Mouse (Mus musculus): ENCODE measurements at regions not wholly inside any gene's neighbourhood (a gene's known extent, or its start where the extent isn't known, plus 50 kb on each side); places are given as distances from the start of the nearest gene placed in this dataset.
A peak's percentile ranks its signal among the peaks of the same experiment; 100 is the strongest.

DNA sequence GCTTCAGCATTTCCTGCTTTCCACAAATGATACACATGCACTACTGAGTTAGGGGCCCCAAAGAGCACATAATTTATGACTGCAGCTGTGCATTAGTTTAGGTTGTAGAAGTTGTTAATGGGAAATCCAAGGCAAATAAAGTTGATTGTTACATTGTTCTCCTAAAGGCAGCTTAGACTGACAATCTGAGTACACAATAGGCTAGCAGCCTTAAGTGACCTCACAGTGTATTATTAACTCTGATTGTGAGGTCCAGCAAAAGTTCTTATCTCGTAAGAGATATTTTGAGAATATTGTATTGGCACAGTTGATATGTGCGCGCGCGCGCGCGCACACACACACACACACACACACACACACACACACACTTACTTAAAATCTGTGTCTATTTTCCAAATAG, 70.5 kb upstream of the Yae1d1 start:
- no peak overlapping the region for H3K27ac ChIP-seq
- ATAC-seq = peak; percentile 58; the same call in 1 of the 2 replicates
- no peaks in the 10 kb centered on the region for H3K9me3 ChIP-seq
- no peak overlapping the region for H3K4me3 ChIP-seq (replicated peaks)
- WGBS = 79% methylated on average over 8 of the region's 8 CpGs
- no peak overlapping the region for H3K9ac ChIP-seq
- H3K4me1 ChIP-seq (replicated peaks) = 0 out of 2 replicates have a peak, but pooled peaks cover 2% of the 10 kb centered on the region
- no peaks in the 10 kb centered on the region for H3K36me3 ChIP-seq
- no peak overlapping the region for H3K4me2 ChIP-seq (replicated peaks)
- no peaks in the 10 kb centered on the region for H3K27me3 ChIP-seq (replicated peaks)

GRCm38 (mm10) chr13:18060265-18060664, 67.1 kb upstream of the Yae1d1 start:
- Histone ChIP-seq H3K4me2 (replicated peaks) (no peak overlapping the region), H3K36me3 (no peaks in the 10 kb centered on the region), H3K9ac (no peak overlapping the region), H3K4me3 (replicated peaks) (no peak overlapping the region), H3K27ac (no peak overlapping the region), H3K27me3 (replicated peaks) (no peaks in the 10 kb centered on the region), H3K4me1 (replicated peaks) (0 out of 2 replicates have a peak, but pooled peaks cover 2% of the 10 kb centered on the region), H3K9me3 (no peaks in the 10 kb centered on the region)
- 85% methylated on average over 2 of the region's 2 CpGs for WGBS
- no peak for ATAC-seq

DNA sequence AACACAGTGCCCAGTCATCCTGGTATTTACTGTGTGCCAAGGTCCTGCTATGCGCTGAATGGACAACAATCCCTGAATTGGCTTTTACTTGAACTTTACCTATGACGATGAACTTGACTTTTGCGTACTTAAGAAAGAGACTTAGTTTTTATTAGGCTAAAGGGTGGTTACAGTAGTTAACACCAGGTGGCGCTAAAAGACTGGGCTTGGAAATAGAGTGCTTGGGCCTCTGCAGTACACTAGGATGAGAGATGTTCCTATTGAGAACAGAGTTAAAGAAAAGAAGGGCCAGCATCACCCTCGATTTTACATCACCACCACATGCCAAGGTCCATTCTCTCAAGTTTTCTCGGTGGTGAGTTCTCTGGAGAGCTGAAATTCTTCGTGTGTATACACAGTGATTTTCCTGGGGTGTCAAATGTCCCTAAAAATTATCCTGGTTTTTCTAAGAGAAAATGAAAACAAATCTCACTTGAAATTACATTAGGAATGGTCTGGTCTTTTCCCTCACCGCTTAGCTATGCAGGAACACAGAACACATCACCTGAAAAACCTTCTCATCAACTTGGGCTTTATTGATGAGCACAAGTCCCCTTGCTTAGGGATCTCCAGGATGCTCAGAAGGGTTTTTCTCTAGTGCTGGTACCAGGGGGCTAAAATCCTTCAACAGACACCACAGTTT, 64.2 kb upstream of the Yae1d1 start:
- Histone ChIP-seq H3K9me3 (no peaks in the 10 kb centered on the region), H3K4me3 (replicated peaks) (no peak overlapping the region), H3K9ac (no peak overlapping the region), H3K27ac (no peak overlapping the region), H3K36me3 (no peaks in the 10 kb centered on the region), H3K4me2 (replicated peaks) (no peak overlapping the region), H3K4me1 (replicated peaks) (no peaks in the 10 kb centered on the region), H3K27me3 (replicated peaks) (no peaks in the 10 kb centered on the region)
- 26% methylated on average over 8 of the region's 8 CpGs for WGBS
- peak; percentile 82 for ATAC-seq

DNA sequence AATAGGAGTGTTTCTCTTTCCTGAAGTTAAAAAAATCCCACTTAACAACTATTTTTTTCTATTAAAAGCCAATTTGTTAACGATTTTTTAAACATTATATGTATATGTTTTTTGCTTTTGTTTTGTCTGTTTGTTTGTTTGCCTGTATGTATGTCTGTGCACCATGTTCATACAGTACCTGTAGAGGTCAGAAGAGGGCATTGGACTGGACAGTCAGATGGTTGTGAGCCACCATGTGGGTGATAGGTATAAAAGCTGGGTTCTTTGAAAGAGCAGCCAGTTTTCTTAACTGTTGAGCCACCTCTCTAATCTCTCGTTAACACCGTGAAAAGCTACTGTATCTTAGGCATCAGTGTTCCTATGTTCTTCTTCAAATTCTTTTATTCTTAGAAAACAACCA, 63.7 kb upstream of the Yae1d1 start:
- Histone ChIP-seq H3K9me3 (no peaks in the 10 kb centered on the region), H3K9ac (no peak overlapping the region), H3K4me3 (replicated peaks) (no peak overlapping the region), H3K27ac (no peak overlapping the region), H3K36me3 (no peaks in the 10 kb centered on the region), H3K4me2 (replicated peaks) (no peak overlapping the region), H3K4me1 (replicated peaks) (no peaks in the 10 kb centered on the region), H3K27me3 (replicated peaks) (no peaks in the 10 kb centered on the region)
- WGBS = 68% methylated on average over 3 of the region's 3 CpGs
- ATAC-seq = peak; percentile 59; the same call in 1 of the 2 replicates

DNA sequence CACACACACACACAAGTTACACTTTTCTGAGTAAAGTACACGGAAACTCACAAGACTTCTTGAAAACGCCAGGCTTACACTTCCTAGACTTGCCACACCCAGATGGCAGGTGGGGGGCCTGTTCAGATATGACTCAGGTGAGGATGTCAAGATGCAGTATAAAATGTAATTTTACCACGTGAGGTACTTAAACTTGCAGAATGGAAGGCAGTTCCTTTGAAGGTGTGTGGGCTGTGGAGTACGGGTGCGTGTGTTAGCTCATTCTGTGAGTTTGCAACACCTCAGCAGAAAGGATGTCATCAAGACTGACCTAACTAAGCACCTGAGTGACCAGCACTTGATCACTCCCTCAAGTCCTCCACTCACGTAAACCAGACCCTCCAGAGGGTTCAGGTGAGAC, 50.0 kb upstream of the Yae1d1 start:
- H3K27me3 ChIP-seq (replicated peaks) = no peaks in the 10 kb centered on the region
- H3K9ac ChIP-seq = no peak overlapping the region
- no peak overlapping the region for H3K4me2 ChIP-seq (replicated peaks)
- no peak overlapping the region for H3K4me3 ChIP-seq (replicated peaks)
- H3K36me3 ChIP-seq = no peaks in the 10 kb centered on the region
- H3K27ac ChIP-seq = no peak overlapping the region
- no peaks in the 10 kb centered on the region for H3K9me3 ChIP-seq
- H3K4me1 ChIP-seq (replicated peaks) = no peaks in the 10 kb centered on the region
- 87% methylated on average over 6 of the region's 6 CpGs for WGBS
- ATAC-seq = no peak

All from intestine, embryonic 15.5 days (tissue).